Mouse (Mus musculus): ENCODE results near the gene Srrm4.

The Srrm4 gene

GRCm38 (mm10) chr5:116591346-116592048, at the start of gene Srrm4:
Srrm4 (minus strand) TSS chr5:116591817.
- DNase-seq (ENCODE audit: low spot score) = peak; percentile 2

GRCm38 (mm10) chr5:116592801-116593430, 1.3 kb upstream of the Srrm4 start:
- DNase-seq (ENCODE audit: low spot score) = no peak

- DNase-seq (ENCODE audit: low spot score) = no peak
Measured at GRCm38 (mm10) chr5:116592049-116592800, 608 bp upstream of the Srrm4 start.

GRCm38 (mm10) chr5:116590698-116591097, 919 bp downstream of the Srrm4 start:
- DNase-seq (ENCODE audit: low spot score) = no peak

GRCm38 (mm10) chr5:116589631-116590030, 2.0 kb downstream of the Srrm4 start:
- DNase-seq (ENCODE audit: low spot score) = no peak

- DNase-seq (ENCODE audit: low spot score) = no peak
Measured at GRCm38 (mm10) chr5:116588836-116589235, 2.8 kb downstream of the Srrm4 start.

- DNase-seq (ENCODE audit: low spot score) = no peak
Measured at GRCm38 (mm10) chr5:116579533-116579932, 12.1 kb downstream of the Srrm4 start.

- no peak for DNase-seq (ENCODE audit: low spot score)
Measured at GRCm38 (mm10) chr5:116577082-116577481, 14.5 kb downstream of the Srrm4 start.

- no peak for DNase-seq (ENCODE audit: low spot score)
Measured at GRCm38 (mm10) chr5:116573307-116573706, 18.3 kb downstream of the Srrm4 start.

GRCm38 (mm10) chr5:116571936-116572335, 19.7 kb downstream of the Srrm4 start:
- no peak for DNase-seq (ENCODE audit: low spot score)

- no peak for DNase-seq (ENCODE audit: low spot score)
Measured at GRCm38 (mm10) chr5:116571232-116571861, 20.3 kb downstream of the Srrm4 start.

GRCm38 (mm10) chr5:116570566-116570965, 21.1 kb downstream of the Srrm4 start:
- DNase-seq (ENCODE audit: low spot score) = no peak

- no peak for DNase-seq (ENCODE audit: low spot score)
Measured at GRCm38 (mm10) chr5:116569629-116570028, 22.0 kb downstream of the Srrm4 start.

- no peak for DNase-seq (ENCODE audit: low spot score)
Measured at GRCm38 (mm10) chr5:116568050-116568449, 23.6 kb downstream of the Srrm4 start.

- no peak for DNase-seq (ENCODE audit: low spot score)
Measured at GRCm38 (mm10) chr5:116567298-116567697, 24.3 kb downstream of the Srrm4 start.

GRCm38 (mm10) chr5:116566385-116567045, 25.1 kb downstream of the Srrm4 start:
- DNase-seq (ENCODE audit: low spot score) = no peak

GRCm38 (mm10) chr5:116565573-116565972, 26.0 kb downstream of the Srrm4 start:
- no peak for DNase-seq (ENCODE audit: low spot score)

GRCm38 (mm10) chr5:116564391-116564790, 27.2 kb downstream of the Srrm4 start:
- DNase-seq (ENCODE audit: low spot score) = no peak

GRCm38 (mm10) chr5:116563713-116564112, 27.9 kb downstream of the Srrm4 start:
- no peak for DNase-seq (ENCODE audit: low spot score)

- no peak for DNase-seq (ENCODE audit: low spot score)
Measured at GRCm38 (mm10) chr5:116559091-116559490, 32.5 kb downstream of the Srrm4 start.

GRCm38 (mm10) chr5:116556614-116557013, 35.0 kb downstream of the Srrm4 start:
- DNase-seq (ENCODE audit: low spot score) = no peak

- DNase-seq (ENCODE audit: low spot score) = no peak
Measured at GRCm38 (mm10) chr5:116553868-116554267, 37.7 kb downstream of the Srrm4 start.

Measured in lung, postnatal 25 days (tissue).